Mouse (Mus musculus) thymus, adult 18-20 months (tissue): ENCODE measurements around the gene Hal.
A peak's percentile ranks its signal among the peaks of the same experiment; 100 is the strongest.

Experiments used
- DNase-seq, 2 experiments: peaks; one replicate each; pipeline ENCODE4 v3.0.0; 2022; ENCODE audit warnings: mixed read lengths in 2 of 2

Gene Hal

DNA sequence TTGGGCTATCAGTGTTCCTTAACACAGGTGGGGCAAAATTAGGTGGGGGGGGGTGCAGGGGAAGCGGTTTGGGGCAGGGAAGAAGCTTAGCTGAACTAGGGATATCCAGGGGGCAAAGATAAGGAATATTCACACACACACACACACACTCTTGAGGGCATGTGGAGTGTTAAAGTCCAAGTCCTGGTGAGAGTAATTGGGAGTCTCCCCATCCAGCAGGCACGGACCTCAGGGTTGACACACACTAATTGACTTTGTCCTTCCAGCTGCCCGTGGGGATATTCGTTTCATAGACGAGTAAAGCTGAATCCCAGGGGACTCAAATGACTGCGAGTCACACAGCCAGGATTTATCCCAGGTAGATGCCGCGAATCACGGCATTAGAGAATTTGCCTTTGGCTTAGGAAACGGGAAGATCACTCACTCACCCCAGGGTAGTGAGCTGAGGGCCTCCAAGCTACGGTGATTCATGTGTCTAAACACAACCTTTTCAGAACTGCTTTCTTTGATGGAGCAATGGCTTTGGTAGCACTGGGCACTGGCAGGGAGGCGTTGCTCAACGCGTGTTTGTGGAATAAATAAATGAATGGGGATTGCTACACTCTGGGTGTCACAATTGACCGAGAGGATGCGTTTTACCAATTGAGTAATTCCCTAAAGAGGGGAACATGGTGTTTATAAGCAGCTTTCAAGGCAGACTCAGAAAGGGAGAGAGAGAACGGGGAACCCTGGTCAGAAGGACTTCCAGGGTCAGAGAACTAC lies at the start of gene Hal:
TSS of gene Hal (plus strand) at position 703 of the 762 bp plus-strand sequence.
- DNase-seq, result no peak

DNA sequence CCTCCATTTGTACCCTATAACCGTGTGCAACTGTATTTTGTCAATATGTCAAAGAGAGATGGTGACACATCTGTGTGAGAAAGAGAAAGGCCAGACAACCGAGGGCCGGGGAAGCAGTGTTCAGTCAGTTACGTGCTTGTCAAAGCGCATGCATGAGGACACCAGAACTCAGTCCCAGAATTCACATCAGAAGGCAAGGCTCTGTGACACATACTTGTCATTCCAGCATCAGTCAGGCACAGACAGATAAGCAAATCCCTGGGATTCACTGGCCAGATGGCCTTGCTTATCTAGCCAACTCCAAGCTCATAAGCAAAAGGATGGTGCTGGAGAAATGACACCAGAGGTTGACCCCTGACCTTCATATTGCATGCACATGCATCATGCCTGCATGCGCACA lies 47.1 kb upstream of the Hal start:
- DNase-seq, result no peak

DNA sequence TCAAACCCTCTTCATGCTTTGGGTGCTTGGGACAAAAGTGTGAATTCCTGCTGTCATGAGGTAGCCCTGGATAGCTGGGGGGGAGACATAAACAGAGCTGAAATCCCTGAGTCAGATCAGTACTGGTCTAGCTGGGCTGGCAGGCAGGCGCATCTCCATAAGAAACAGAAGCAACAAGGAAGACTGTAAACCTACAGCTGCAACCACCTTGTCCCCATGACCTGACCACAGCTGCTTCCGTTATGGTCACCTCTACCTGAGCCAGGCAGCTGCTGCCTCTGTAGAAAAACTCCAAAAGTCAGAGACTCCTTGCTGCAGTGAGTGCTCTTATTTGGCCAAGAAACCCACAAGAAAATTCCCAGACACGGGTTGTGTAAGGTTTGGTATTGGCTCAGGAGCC lies 46.4 kb upstream of the Hal start:
- no peak for DNase-seq

DNA sequence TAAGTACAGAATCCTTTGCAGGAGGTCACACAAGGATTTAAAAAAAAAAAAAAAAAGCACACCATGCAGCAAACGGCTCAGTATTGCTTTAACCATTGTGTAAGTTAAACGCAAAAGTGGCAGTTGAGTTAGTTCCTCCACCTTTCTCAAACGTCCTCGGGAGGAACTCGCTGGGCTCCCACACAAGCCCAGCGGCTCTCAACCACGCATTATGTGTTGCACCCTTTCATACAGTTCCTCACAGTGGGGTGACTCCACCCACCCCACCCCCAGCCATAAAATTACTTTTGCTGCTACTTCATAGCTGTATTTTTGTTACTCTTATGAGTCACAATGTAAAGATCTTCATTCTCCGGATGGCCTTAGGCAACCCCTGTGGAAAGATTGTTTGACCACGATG lies 44.2 kb upstream of the Hal start:
- DNase-seq, result no peak

DNA sequence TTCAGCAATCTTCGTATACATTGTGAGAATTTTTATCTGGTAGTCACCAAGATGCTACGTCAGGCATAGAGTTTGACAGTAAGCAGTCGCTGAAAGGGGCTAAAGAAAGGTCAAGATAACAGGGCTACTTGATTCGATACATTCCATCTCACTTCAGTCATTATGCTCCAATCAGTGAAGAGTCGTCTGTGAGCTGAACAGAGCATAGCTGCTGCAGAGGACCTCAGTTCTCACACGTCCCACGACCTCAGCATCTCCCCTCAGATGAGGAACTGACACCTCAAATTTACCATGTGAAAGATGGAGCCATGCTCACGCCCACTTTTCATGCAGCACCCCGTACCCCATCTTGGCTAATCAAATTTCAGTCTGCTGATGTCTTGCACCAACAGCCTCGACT lies 41.2 kb upstream of the Hal start:
- DNase-seq, result no peak

DNA sequence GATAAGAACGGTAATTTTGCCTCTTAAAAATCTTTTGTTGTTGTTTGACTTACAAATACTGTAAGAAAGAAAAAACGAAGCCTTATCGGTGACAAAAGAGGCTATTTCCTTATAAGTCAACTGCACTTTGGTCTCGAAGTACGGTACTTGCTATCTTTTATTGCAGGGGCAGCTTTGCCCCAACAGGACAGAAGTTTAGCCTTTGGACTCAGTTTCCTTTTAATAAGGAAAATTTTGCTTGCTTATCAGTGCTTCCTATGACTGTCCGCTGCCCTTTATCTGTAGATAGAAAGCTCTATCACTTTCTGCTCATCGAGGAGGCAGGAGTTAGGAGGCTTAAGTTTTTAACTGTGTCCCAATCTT lies 33.9 kb upstream of the Hal start:
- DNase-seq, result no peak

DNA sequence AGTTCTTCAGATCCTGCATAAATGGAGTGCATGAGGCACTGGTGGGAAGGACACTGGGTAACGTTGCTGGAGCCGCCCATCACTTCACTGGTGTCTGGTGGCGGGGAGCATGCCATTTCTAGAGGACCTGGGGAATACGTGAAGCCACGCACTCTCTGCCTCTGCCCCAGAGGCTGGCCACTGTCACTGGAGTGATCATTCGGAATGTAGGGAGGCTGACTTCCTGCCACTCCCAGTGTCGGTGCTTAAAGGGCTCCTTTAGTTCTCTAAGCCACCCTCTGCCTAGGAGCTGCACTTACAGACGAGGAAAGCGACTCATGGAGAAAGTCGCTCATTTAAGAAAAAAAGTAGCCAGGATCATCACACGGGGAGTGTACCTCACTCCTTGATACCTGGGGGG lies 28.5 kb upstream of the Hal start:
- DNase-seq, result no peak

DNA sequence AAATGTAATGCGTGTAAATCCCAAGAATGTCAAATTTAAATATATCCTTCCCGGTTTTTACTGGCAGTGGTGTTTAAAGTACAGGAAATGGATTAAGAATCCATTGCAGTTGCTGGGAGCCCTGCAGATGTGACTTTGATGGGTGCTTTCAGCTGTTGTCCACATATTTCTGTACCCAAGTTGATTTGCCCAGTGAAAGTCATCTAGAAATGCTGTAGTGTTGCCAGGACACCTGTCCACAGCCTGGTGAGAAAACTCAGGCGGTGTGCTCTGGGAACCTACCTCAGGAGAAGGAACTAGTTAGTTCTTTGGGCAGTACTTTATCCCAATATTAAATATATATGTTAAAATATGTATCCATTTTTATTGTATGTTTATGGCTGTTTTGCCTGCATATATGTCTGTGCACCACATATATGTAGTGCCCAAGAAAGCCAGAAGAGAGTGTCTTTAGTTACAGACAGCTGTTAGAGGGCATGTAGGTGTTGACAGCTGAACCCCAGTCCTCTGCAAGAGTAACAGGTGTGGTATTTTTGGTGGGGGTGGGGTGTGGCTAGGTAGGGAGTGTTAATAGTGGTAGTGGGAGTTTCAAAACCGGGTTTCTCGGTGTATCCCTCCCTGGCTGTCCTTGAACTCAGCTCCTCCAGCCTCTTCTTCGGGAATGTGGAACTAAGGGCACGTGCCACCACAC lies 25.7 kb upstream of the Hal start:
- no peak for DNase-seq

DNA sequence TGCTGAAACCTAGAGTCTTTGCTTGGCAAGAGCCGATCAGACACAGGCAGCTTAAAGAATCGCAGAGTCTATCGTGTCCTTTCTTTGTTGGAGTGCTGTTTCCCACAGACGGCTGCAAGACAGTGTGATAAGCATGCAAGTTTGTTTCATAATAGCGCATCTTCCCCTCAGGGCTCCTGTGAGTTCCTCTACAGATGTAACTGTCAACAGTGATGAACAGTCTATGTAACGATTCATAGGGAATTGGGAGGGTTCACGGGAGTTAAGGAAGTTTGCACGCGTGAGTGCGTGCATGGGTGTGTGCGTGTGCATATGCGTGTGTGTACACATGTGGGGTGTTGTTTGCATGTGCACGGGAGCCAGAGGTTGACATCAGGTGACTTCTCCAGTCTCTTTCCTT lies 25.0 kb upstream of the Hal start:
- DNase-seq, result no peak

DNA sequence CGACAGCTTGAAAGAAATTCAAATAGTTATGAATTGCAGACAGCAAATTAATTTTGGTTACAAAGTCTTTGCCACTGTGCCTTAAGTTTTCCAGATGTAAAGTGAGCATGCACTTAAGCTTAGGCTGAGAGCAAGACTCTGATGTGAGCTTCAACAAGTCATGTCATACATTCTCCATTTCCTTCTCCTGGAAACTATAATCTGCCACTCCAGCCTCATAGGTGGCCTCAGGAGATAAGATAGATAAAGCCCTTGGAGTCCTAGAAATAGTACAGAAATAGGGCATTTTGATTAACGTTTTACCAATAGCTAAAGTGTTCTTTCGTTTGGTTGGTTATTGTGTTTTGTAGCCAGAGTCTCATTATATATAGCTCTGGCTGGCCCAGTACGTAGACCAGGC lies 21.3 kb upstream of the Hal start:
- DNase-seq, result no peak

DNA sequence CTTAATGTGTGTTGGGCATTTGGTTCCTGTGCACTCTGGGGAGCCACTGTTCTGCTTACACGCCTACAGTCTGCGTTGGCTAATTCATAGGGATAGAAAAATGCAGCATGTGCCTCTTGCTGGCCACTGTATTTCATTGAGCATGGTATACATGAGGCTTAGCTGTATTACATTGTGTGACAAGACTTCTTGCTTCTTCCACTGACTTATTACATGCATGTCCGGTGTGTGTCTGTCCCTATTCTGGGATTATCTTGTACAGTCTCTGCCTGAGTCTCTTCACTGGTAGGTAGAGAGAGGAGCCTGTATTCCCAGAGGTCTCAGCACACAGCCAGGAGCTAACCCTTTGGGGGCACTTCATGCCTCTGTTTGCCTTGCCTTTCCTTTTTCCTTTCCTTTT lies 20.8 kb upstream of the Hal start:
- DNase-seq, result no peak

DNA sequence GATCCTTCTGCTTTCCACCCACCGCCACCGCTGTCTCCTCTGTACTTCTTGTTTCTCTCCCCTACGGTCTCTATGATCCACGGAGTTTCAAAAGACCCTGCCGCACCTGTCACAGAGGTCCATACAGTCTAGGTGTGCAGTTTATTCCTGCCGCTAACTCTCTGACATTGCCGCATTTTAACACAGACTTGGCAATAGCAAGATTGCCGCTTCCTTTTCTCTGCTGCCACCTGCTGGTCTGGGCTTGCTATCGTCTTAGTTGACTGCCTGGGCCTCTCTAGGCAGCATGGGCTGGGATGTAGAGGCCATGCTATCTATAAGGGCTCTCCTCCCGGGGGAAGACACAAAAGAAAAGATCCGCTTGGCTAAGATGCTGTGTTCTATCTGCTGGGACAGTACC lies 17.2 kb upstream of the Hal start:
- DNase-seq, result peak; percentile 62 to 75

DNA sequence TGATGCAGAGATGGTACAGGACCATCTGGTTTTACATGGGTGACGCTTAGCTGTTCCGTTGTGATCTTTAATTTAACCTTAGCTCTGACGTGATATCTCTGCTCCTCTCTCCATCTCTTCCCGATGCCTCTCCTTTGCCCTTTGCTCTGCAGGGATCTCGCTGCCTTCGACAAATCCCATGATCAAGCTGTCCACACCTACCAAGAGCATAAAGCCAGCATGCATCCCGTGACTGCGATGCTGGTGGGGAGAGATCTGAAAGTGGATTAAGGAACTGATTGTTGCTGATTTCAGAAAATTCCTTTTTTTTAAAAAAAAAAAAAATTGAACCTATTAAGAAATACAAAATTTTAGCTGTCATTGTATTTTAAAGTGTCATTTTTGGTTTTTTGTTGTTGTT lies 4.1 kb upstream of the Hal start:
- no peak for DNase-seq

DNA sequence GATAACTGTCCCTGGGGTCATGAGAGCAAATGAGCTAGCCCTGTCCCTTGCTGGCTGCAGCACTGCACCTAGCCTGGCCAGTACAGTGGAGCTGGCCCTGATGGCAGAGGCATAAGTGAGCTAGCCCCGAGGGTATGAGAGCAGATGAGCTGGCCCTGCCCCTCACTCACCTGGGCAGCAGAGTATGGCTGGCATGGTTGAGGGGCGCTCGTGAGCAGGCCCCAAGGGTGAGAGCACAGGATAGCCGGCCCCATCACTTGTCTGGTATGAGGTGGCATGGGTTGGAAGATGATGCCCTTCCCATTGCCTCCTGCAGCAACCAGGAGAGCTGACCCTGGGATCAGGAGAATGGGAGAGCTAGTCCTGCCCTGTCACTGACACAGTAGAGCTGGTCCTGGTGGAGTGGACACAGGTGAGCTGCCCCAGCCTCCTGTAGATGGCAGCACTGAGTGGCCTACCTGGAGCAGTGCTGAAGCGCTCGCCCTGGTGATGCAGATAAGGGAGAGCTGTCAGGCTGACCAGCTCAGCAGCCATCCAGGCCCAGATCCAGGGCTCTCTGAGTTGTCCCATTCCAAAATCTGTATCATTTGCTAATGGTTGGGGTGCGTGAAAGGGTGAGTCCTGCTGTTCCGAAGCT lies 3.4 kb upstream of the Hal start:
- peak; percentile 13 to 24 for DNase-seq

DNA sequence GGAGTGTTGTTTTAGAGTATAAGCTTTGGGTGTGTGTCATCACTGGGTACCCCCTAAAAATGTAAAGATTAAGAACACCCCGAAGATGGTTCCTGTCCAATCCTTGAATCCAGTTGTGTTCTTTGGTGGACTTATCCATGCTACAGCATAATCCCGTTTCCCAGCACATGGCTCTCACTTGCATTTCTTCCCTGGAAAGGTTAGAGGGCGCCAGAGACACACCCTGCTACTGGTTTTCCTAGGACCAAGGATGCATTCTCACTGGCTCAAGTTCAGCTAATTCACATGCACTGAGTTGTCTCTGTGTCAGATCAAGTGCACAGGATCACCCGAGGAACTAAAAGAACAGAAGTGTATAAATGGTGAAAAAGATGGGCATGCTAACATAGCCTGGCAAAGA lies 1.9 kb upstream of the Hal start:
- DNase-seq, result no peak

DNA sequence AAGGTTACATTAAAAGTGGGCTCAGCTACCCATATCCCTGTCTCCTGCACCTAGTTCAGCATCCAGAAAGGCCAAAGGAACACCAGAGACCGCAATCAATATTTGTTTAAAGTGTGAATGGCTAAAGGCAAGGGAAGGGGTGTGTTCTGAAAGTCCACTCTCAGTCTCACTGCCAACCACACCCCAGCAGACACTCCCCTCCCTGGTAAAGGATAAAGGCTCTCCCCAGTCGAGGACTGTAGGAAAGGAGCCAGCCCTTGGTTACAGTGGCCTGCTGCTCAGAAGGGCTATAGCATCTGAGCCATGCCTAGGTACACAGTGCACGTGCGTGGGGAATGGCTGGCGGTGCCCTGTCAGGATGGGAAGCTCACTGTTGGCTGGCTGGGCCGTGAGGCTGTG lies 259 bp downstream of the Hal start:
- DNase-seq, result no peak

DNA sequence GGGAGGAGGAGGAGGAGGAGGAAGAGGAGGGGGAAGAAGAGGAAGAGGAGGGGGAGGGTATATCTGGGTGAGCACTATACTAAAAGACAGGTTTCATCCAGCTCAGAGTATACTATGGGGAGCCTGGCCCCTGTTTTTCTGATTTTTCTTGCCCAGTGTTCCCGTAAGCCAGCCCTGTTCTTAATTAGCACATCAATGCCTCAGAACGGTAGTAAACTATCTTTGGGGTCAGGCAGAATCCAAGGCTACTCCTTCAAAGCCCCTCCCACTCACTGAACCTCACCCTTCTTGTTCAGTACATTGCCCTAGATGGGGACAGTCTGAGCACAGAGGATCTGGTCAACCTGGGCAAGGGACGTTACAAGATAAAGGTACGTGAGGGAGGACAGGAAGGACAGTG lies 1.9 kb downstream of the Hal start:
- no peak for DNase-seq

DNA sequence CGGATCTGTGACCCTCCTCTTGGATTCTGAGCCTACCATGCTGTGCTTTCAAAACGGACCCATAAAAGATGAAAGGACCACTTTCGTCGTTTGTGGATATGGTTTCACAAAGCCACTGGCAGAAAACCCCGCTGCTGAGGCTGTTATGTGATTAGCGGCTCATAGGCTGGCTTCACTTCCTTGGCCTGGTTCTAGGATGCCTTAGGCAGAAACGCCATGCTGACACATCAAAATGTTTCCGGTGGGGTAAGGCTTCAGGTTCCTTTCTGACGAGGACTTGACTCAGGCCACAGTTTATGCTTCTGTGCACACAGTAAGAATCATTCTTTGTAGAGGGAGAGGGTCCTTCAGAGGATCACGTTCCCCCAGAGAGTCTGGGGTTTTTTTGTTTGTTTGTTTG lies 12.3 kb downstream of the Hal start:
- no peak for DNase-seq

DNA sequence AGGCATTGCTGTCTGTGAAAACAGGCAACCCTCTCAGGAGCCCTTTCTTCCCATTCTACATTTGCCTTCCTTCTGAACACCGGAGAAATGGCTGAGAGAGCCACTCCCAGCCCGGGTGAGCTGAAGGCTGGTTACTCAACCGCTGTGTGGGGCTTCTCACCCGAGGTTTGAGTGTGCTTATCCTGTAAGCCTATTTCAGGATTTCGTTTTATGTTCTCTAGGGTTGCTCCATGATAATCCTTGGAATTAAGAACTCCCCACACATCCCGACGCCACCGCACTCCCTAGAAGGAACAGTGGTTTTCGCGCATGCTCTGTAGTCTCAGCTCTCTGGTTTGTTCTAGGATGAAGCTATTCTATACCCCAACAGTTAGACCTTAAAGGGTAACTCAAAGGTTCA lies 12.8 kb downstream of the Hal start:
- no peak for DNase-seq

DNA sequence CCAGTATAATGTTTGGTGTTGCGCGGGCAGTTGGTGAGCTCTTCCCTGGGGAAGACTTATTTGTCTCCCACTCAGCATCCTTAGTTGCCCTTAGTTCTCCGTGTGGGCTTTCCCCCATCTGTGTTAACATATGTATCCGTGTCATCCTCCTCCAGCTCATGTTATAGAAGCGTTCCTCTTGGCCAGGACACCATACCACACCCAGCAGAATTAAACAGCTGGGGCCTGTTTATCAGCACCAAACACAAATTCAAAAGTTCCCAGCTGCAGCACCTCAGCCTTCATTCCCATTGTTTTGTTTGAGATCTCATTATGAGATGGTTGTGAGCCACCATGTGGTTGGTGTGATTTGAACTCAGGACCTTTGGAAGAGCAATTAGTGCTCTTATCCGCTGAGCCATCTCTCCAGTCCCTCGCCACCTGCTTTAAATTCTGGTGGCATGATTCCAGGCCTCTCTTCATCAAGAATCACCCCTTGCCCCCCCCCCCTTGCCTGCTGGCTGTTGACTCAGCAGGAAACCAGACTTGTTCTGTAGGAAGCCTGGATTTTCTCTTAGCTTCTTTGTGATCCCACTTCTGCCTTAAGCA lies 19.9 kb downstream of the Hal start:
- DNase-seq, result no peak

DNA sequence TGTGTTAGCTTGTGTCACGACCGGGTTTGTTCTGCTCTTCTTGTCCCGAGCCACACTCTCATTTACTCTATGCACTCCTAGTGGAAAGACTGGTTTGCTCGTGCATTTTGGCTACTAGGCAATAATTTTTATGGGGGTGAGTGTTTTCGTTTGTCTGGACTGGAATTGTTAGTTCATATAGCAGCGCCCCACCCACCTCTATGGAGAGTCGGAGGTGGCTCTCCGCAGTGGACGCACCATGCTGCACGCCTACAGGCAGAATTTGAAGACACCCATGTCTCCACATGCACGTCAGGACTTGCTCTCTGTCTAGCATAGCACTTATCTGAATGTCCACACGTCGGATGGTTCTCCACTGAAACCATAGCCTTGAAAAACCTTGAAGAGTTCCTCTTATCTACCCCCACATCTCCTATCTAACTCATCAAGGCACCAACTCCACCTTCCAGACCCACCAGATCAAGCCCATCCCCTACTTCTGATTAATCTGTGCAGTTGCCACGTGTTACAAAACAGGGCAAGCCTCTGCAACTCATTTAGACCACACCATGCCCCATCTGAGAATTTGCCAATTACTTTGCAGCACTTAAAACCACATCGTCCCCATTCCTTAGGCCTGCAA lies 21.1 kb downstream of the Hal start:
- no peak for DNase-seq

DNA sequence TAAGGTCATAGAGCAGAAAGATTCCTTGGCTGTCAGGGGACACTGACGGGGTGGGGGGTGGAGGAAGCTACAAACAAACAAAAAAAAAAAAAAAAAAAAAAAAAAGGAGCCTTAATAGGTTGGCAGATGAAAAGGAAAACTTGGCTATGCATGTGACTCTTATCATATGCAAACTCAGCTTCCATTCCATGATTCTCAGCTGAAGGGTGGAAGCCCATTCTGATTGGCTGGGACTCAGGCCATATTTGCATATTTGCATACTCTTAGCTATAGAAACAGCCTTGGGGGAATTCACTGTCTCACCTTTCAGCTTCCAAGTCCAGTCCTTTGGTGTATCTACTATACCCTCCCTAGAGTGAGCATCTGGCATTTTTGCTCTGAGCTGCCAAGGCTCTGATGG lies 26.9 kb downstream of the Hal start:
- no peak for DNase-seq

DNA sequence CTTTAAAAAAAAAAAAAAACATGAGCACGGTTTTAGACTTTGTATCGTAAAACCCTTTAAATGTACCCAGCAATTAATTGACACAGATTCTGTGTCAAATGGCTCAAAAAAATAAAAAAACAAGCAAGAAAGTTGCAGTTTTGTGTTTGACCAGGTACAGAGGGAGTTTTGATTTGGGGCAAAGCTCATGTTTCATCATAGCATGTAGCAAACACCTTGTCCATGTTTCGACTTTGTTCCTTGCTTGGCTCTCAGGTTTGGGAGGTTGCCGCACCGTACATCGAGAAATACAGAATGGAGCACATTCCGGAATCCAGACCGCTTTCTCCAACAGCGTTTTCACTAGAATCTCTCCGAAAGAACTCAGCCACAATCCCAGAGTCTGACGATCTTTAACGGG lies 27.4 kb downstream of the Hal start:
- DNase-seq, result no peak

DNA sequence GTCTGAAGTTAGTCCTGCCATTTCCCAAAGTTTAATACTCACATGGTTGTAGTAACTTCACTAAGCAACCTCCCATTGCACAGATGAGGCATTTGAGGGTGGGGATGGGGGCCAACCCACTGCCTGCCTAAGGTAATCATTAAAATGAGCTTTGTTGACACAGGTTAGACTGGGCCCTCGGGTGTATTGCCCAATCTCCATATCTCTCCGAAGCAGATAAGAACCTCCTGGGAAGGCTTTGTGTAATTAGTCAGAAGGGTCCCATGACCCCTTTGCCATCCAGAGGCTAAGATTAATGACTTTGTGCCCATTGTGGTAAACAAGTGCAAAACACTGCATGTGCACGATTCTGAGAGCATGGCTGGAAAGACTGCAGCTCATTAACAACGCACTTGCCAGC lies 29.2 kb downstream of the Hal start:
- no peak for DNase-seq
